Mouse (Mus musculus): Measurements from ENCODE around the gene Trim11.

Gene Trim11

GRCm38 (mm10) chr11:59026411-59026810 lies 48.5 kb downstream of the Trim11 start:
- no peak for DNase-seq (ENCODE audit: low spot score)

- DNase-seq (ENCODE audit: low spot score) = no peak
Observed at GRCm38 (mm10) chr11:59029003-59029402, 51.1 kb downstream of the Trim11 start.

All from ovary, postnatal 10 days (tissue).